Mouse (Mus musculus) stomach, postnatal 0 days (tissue): ENCODE measurements at regions not wholly inside any gene's neighbourhood (a gene's known extent, or its start where the extent isn't known, plus 50 kb on each side); places are given as distances from the start of the nearest gene placed in this dataset.

Experiments
- CTCF ChIP-seq: IDR thresholded peaks from 2 replicates; pipeline ENCODE4 v1.5.1; 2016; ENCODE audit warnings: antibody characterized with exemption, low read depth, mild to moderate bottlenecking, moderate library complexity
- EP300 ChIP-seq: optimal IDR thresholded peaks from 2 replicates; pipeline ENCODE3; 2016; ENCODE audit warnings: antibody characterized with exemption

DNA sequence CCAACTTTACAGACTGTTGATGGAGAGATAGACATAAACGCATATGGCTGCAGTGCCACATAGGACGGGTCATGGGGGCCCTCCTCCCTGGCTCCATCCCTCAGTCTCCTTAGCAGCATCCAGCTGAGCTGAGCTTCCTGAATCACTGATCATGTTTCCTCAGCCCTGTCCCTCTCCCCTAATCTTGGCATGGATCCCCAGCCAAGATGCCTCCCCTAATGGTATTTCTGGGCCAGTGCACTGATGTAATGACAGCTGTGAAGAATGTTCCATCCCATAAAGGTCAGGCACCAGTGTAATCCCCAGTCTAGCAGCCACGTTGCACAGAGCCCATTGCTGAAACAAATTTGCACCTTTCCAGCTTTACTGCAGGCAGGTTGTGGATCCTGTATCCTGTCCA, 576.5 kb upstream of the Cpeb2 start:
- TF ChIP-seq CTCF, result no peak
- no peak for TF ChIP-seq EP300
